Mouse (Mus musculus) bone marrow macrophage, adult 2 months (primary cell): ENCODE results near the gene Birc6.

Source experiments
- CTCF ChIP-seq: IDR thresholded peaks from 2 replicates; pipeline ENCODE4 v1.5.1; 2012; ENCODE audit warnings: low read depth, mild to moderate bottlenecking, low read length, moderate library complexity
- POLR2A ChIP-seq: IDR thresholded peaks from 2 replicates; pipeline ENCODE4 v1.6.1; 2012; ENCODE audit warnings: mild to moderate bottlenecking, low read depth, low read length, borderline replicate concordance

- no peak for TF ChIP-seq CTCF
- no peak for TF ChIP-seq POLR2A
Measured at GRCm38 (mm10) chr17:74672446-74672845, 144.4 kb downstream of the Birc6 start.
